Mouse (Mus musculus): Measurements from ENCODE around the gene Lrrc51.

GRCm38 (mm10) chr7:101911982-101912381 is 21.7 kb downstream of the Lrrc51 start:
- no peak for TF ChIP-seq CTCF (IDR thresholded peaks at IDR 0.05; ENCODE audit: low read depth, low read length)
- no peak for TF ChIP-seq POLR2A (IDR thresholded peaks at IDR 0.05; ENCODE audit: extremely low read depth, insufficient read depth, low read length)
